Mouse (Mus musculus) T-helper 1 cell (primary cell): ENCODE measurements around the gene Gda.

Experiments
- in situ Hi-C: fragments of 300-600 bp; cut with MboI, MseI; formaldehyde crosslinking; loops from one replicate; pipeline ENCODE4 v1.15.1; 2025; ENCODE audit warnings: high pct_unique_total_duplicates

The Gda gene

DNA sequence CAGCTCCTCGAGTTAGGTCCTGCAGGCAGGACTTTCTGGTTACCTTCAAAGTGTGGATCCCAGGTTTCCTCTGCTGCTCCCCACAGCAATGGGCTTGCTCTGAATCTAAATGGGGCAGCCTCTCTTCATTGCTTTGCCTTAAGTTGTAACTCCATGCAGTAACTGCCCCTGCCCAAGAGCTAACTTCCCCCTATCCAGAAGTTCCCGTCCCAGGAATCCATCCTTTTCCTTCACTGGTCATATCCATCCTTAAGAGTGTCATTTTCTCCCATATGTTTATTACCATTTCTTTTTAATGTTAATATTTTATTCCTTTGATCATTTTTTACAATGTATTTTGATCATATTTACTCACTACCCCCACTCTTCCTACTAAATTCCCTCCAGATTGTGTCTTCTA is at the start of gene Gda:
Gene Gda, minus strand, starts transcription at position 101 of the 400 bp plus-strand sequence.
- in situ Hi-C loops: no loop called here

DNA sequence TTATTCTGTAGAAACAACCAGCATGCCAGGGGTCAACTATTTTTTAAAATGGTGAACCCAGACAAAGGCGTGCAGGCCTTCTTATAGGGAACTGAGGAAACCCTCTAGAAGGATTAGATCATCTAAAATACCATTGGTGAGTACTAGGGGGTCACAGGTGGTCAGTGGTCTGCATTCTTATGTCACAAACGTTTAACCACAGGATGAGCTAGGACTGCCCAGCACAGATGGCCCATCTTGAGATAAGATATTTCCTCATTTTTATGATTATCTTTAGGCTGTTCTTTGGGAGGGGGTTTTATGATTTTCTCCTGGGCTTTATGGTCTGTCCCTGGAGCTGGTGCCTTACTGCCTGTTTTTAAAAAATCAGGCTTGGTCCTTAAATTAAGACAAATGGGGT is 47.0 kb upstream of the Gda start:
- in situ Hi-C loops: no loop called here

DNA sequence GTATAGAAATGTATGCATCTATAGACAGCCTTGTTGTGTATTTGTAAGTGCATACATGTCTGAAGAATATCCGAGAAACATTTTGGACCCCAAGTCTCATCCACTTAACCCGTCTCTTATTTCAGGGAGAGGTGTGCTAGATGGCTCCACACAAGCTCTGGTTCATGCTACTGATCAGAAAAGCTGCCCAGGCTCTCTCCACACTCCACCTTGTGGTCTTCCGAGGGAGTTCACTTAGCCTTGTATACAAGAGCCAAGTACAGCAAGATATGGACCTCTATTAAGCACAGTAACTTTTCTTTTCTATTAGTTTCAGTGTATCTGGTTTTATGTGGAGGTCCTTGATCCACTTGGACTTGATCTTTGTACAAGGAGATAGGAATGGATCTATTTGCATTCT is 36.9 kb upstream of the Gda start:
- in situ Hi-C loops: no loop called here

DNA sequence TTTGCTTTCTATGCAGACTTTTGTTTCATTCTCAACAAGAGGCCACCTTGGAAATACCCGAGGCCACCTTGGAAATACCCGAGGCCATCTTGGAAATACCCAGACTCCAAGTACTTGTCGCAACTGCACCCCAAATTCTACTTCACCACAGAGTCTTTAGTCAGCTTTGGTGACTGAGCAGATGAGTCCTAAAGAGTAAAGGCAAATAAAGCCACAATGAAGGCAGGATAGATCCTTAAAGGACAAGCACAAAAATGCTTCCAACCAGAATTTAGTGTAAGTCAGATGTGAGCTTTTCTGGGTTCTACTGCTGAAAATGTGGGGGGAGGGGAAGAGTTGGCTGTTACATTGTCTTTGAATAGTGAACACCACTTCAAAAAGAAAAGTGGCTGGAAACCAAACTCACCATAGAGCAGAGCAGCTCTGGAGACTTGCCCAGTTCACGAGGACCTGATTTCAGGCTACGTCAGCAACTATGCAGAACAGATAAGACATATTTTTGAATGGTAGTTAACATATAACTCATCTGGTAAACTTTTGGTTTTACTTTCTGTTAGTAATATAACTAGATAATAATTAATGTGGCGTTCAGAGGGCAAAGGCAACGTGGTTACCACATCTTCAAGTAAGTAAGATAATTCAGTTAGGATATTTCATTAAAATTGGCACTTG is 34.5 kb upstream of the Gda start:
- in situ Hi-C loops: no loop called here

DNA sequence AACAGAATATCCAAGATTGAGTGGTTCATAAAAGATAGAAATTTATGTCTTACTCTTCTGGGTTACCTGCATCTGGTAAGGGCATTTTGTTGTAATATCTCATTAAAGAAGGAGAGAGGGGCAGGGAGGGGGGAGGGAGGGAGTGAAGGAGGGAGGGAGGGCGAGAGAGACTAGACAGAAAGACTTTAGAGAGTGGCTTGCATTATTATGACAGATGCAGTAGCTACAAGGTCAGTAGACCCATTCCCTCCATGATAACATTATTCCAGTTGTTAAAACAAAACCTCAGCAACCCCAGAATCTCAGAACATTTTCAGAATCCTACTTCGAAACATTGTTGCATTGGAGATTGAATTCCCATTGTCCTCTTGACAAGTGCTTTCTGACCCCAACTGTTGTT is 33.9 kb upstream of the Gda start:
- in situ Hi-C loops: no loop called here

DNA sequence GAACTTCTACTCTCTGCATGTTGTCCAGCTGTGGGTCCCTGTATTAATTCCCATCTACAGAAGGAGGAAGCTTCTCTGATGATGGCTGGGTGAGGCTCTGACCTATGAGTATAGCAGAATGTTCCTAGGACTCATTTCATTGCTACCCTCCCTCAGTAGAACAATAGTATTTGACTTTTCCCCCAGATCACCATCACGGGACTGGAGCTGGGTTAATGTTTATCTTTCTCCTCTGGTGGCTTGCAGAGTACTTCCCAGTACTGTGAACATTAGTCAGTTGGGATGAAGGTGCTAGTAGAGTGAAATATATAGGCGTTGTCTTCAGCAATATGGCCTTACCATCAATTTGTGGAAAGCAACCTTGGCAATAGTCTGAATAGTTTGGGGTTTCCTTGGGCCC is 31.5 kb upstream of the Gda start:
- in situ Hi-C loops: no loop called here

DNA sequence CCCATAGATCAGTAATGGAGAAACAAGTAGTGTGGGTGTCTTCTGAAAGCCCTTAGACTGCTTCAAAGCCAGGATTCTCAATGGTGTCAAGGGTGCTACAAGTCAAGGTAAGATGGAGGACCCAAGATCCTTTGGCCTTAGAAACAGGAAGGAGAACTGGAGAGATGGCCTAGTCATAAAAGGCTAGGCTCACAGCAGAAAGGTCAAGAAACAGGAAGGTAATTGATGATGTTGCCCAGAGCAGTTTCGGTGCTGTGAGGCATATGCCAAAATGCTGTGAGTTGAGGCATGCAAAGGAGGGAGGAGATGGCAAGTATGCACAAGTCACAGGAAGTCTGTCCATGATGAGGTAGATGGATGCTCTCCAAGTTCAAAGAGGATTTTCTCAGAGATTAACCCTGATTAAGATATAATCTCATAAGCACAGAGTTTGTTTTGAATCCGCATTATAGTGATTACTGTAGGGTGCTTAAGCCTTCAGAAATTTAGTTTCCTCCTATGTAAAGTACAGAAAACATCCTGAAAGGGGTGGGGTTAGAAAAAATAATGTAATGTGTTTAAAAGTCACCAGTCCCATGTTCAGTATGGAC is 26.2 kb upstream of the Gda start:
- in situ Hi-C loops: no loop called here

DNA sequence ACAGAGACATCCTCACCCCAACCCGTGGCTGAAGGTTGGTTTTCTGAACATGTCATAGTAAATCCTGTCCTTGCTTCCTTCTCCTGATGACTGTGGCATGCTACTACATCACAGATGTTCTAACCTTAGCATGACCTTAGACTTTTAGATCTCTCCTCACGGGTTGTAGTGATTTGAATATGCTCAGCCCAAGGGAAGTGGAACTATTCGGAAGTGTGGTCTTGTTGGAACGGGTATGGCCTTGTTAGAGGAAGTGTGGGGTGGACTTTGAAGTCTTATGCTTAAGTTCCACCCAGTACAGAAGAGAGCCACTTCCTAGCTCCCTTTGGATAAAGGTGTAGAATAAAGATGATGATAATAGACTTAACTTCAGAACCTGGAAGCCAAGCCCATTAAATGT is 22.6 kb upstream of the Gda start:
- in situ Hi-C loops: no loop called here

DNA sequence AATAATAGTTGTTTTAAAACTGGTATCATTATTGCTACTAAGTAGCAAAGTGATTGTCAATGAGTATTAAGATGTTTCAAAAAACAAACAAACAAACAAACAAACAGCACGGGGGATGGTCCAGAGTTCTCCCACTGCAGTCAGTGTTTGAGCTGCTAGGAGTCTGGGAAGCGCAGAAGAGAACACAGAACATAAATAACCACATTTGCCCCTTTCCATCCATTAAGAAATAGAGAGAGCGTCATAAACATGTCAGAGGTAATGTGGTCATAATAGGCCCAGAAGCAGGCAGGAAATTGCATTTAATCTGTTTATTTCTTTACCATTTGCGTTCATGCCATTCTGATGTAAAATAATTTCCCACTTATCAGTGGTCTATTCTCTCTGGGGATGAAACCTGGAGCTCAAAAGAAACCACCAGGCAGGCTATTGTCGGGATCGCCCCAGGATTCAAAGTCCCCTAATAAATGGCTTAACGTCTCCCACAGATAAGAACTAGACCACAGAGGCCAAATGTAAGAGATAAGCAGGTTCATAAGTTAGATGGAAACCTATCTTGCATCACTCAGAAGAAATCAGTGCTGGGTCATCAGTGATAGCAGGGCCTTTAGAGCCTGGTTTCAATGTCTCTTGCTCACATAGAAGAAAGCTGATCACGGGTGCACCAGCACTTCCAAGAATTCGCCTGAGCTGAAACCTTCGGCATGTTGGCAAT is 20.7 kb upstream of the Gda start:
- in situ Hi-C loops: no loop called here

DNA sequence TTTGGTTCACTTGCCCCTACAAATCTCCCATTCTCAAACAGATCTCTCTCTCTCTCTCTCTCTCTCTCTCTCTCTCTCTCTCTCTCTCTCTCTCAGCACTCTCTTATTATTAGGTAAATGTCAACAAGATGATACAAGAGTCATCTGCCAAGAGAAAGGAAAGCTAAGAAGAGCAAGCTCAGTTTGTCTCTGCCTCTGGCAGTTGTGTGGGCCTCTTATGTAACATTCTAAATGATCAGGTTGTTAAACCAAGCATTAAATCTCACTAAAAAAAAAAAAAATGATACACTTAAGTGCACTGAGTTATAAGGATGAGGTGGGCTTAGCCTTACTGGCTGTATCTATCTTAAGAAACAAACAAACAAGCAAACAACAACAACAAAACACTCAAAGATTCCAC is 18.1 kb upstream of the Gda start:
- in situ Hi-C loops: no loop called here

DNA sequence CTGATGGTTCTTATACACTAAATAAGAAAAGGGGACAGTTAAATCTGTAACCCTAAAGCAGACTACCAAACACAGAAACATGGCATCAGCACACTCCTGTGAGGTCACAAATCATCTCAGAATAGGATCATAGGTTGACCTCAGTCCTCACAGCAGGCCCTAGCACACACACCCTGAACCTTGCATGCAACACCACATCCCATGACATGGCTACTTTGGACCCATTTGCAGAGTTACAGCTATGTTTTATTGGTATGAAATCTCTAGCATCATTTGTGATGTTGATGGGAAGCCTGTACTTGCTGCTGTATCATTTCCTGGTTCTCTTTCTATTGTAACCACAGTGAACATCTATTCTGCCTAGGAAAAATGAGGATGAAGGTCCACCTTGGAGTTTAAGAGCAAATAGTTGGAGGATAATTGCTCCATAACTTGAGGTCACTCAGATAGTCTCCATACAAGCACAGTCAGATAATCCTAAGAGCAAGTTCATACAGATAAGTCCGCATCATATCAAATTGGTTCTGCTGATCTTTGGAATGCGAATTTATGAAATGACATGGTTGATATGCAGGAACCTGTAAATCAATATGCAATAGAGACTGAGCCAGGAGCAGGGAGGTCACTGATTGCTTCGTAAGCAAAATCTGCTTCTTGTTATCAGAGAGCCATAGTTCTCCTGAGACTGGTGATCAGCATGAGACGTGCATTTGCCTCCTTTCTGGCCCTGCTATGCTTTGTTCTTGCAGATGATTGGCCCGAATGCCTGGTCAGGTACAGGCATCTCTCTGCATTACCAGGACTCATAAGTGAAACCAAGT is 14.1 kb upstream of the Gda start:
- in situ Hi-C loops: no loop called here

DNA sequence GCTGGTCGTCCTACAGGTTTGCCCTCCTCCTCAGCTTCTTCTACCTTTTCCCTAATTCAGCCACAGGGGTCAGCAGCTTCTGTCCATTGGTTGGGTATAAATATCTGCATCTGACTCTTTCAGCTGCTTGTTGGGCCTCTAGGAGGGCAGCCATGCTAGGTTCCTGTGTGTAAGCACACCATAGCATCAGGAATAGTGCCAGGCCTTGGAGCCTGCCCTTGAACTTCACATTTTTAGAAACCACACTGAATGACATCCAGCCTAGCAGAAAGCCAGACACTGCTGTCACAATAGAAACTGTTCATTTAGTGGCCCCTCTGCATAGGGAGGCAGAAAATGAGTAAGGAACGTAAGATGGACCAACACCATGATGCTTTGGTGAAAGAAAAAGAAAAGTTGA is 8.9 kb upstream of the Gda start:
- in situ Hi-C loops: no loop called here

DNA sequence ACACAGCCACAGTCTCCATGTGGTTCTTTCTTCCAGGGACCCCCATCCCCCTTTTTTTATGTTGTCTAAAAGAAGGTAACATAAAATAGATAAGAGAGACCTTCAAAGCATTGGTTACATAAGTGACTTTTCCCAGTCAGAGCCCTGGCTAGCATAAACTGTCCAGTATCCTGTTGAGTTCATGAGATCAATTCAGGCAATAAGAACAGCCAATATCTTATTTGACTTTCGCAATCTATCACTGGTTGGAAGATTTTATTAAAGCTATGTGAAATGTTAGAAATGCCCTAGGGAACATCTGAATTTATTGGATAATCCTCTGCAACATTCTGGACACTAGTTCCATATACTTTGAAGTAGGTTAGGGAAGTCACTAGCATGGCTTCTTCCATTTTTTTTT is 7.8 kb upstream of the Gda start:
- in situ Hi-C loops: no loop called here

DNA sequence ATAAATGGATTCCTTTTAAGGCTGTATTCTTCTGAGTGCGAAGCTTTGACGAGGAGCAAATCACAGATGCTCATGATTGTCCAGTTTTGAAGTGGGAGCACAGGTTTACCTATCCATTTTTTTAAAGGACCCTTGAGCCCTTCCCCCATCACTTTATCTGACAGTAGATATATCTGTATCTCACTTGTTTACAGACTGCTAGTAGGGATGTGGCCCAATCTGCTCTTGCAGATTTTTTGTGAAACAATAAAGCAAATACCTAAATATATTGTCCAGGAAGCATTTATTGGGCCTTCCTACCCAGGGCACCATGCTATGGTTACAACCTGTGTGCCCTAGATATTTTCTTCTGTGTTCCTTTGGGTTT is 6.8 kb upstream of the Gda start:
- in situ Hi-C loops: no loop called here

DNA sequence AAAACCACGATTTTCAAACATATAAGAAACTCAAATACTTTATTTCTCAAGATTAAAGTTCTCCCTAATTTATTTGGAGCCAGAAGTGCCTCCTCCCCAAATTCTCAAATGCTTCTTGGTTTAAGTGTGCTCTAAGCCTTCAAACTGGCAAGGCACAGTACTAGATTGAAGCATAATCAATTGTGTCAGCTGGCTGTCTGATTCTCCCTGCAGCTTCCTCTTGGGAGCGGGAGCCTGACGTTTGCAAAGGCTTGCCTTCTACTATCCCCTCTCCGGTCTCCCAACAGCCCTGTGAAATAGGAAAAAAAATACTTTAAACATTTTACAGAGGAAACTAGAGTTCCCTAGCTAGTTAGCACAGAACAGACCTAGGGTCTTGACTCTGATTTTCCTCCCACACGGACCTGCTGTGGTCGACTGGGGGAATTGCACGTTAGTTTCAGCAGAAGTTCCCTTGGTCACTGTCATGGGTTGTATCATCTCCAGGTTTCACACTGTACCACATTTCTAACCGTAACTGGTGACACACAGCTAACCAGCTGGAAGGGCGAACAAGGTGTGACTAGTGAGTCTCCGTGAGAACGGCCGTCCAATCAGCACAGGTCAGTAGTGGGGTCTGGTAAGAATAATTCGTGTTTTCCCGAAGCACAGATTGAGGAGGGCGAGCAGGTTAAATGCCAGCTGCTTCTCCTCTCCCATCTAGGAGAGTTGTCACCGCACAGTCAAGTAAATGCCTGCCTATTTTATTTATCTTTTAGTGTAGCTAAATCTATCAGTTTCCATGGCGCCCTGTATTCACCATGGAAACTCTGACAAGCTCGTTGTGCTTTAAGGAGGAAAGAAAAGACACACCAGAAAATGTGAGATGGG is 6.2 kb upstream of the Gda start:
- in situ Hi-C loops: no loop called here

DNA sequence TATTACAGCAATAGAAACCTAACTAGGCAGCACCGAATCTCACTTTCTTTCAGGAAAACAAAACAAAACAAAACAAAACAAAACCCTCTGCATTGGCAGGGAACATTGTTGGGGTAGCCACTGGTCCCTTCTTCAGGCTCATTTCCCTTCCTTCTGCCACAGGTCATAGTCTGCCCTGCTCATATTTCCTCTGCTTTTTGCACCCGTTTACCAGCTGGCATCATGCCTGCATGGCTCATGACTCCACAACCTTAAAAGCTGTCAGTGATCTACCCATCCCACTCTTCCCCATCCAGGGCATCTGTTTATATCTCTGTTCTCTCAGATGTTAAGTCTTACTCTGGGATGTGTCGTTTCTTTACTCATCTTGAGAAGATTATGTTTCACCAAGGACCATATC is 5.3 kb upstream of the Gda start:
- in situ Hi-C loops: no loop called here

DNA sequence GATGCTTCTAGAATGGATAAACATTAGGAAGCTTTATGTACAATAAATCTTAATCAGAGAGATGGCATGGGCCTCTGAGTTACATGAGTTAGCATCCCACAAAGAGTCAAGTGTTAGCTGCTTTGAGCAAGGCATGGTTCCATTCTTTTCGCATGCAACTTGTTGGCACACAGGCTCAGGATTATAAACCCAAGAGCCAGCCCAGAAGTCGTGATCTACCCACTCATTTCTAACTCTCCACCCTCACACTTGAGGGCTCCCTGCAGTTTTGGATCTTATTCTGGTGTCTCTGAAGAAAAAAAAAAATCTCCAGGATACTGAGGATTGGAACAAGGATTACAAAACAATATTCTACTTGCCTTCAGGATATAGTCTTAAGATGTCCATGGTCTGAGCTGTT is 4.5 kb upstream of the Gda start:
- in situ Hi-C loops: no loop called here

DNA sequence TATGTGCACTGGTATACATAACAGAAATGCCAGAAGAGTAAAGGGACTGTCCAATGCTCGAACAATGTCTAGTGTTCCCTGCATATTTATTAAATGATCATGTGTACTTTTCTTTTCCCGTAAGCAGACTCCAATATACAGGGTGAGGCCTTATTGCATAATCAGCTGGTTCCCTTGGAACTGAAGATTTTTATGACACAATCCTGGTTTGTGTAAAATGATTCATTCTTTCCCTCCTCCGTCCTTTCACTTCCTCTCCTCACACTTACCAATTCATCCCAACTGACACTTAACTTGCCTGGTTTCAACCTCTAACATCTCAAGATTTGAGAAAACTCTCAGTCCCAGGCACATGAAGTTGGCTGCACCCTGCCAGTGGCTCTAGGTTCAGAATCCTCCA is 3.5 kb upstream of the Gda start:
- in situ Hi-C loops: no loop called here

DNA sequence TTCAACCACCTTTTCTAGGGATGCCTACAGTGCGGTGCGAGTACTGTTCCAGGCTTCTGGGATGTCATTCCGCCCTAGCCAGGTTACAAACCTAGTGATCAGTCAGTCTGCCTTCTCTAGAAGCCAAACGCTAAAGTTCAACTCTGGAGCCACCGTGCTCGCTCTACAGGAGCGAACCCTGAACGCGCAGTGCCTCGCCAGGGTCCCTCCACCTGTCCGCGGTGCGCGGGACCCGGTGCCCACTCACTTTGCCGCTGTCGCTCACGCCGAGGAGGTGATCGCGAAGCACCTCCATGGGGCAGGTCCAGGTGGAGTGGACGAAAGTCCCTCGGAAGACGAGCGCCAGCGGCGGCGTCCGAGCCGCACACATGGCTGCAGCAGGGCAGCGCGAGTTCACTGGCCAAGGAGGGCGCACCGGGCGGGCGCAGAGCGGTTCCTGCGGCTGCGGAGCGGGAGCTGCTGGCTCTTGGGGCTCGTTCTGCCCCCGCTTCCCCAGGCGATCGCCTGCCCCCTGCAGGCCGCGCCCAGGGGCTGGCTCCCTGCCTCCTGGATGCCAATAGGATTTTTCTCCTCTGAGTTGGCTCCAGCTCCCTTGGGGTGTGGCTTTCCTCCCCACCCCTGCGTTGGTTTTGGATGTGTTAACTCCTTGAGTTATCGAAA is 994 bp downstream of the Gda start:
- in situ Hi-C loops: no loop called here

DNA sequence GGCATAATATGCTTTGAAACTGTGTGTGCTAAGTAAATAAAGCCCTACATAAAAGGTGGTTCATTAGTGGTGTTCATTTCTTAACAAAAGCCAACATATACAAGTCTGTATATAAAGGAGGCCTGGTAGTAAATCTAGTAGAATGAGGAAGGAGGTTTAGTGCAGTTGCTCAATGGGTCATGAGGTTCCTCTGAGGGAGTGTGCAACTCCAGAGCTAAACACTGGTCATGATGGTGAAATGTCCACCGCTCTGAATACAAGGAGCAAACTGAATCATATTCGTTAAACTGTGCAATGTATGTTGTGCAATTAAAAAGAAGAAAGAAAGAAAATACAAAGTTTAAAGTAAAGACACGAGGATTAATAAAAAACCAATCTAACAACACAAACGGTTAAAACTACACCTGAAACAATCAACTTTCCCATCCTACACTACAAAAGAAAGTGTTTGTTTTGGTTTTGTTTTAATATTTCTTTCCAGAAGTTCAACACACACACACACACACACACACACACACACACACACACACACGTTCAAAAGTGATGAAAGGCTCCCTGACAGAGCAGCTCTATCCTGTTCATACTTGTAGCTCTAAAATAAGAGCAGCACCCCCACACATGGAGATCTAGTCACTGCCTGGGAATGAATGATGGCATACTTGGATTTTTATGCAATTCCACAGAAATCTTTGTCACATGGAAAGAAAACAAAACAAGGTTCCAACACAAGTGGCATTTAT is 11.9 kb downstream of the Gda start:
- in situ Hi-C loops: no loop called here
